Mouse (Mus musculus) olfactory bulb, adult 2 months (tissue): ENCODE data around the gene Hcls1.

Experiments used
- CTCF ChIP-seq: fragments of 200-500 bp; IDR thresholded peaks from 2 replicates; pipeline ENCODE4 v1.5.1; 2012; ENCODE audit warnings: low read depth, mild to moderate bottlenecking, low read length, moderate library complexity; ENCODE audit not compliant: insufficient read depth
- POLR2A ChIP-seq: fragments of 200-500 bp; IDR thresholded peaks from 2 replicates; pipeline ENCODE4 v1.6.1; 2012; ENCODE audit warnings: mild to moderate bottlenecking, low read depth, low read length, moderate library complexity; ENCODE audit not compliant: insufficient read depth

GRCm38 (mm10) chr16:36912311-36912710, 22.5 kb upstream of the Hcls1 start:
- TF ChIP-seq CTCF = no peak
- TF ChIP-seq POLR2A = no peak
